Mouse (Mus musculus): ENCODE measurements around the gene Gpr108. TPM values are rescaled to one million over a fixed set of nuclear protein-coding genes. Genes with fewer than 3 reads are reported as not detected.
"Not testable (repeated sequence)": the region's sequence is repeated elsewhere in the genome, so short reads cannot be mapped to it uniquely, and the experiment has no call there.

Gene Gpr108
- polyA plus RNA-seq, 1 experiment = 60.7 TPM

- Histone ChIP-seq H3K4me3 (ENCODE audit: insufficient read depth, low read length) (no peak overlapping the region), H3K4me1 (ENCODE audit: control insufficient read depth, insufficient read depth, low read length) (peaks cover 62% of the 10 kb centered on the region), H3K27ac (ENCODE audit: insufficient read depth, low read depth, low read length) (peak overlapping the region; percentile 78)
- TF ChIP-seq CTCF (IDR thresholded peaks at IDR 0.05; ENCODE audit: low read depth, low read length) = no peak
- no peak for TF ChIP-seq POLR2A (IDR thresholded peaks at IDR 0.05; ENCODE audit: borderline replicate concordance, low read depth, low read length)
Measured at GRCm38 (mm10) chr17:57283906-57284305, 35.7 kb upstream of the Gpr108 start.

GRCm38 (mm10) chr17:57280411-57280810 is 32.2 kb upstream of the Gpr108 start:
- Histone ChIP-seq H3K4me3 (ENCODE audit: insufficient read depth, low read length) (peak overlapping the region; percentile 82), H3K27ac (ENCODE audit: insufficient read depth, low read depth, low read length) (peak overlapping the region; percentile 84), H3K4me1 (ENCODE audit: control insufficient read depth, insufficient read depth, low read length) (peaks cover 52% of the 10 kb centered on the region)
- no peak for TF ChIP-seq CTCF (IDR thresholded peaks at IDR 0.05; ENCODE audit: low read depth, low read length)
- no peak for TF ChIP-seq POLR2A (IDR thresholded peaks at IDR 0.05; ENCODE audit: borderline replicate concordance, low read depth, low read length)

- H3K27ac ChIP-seq (ENCODE audit: insufficient read depth, low read depth, low read length) = peak overlapping the region; percentile 84
- peaks cover 47% of the 10 kb centered on the region for H3K4me1 ChIP-seq (ENCODE audit: control insufficient read depth, insufficient read depth, low read length)
- peak overlapping the region; percentile 82 for H3K4me3 ChIP-seq (ENCODE audit: insufficient read depth, low read length)
- no peak for TF ChIP-seq POLR2A (IDR thresholded peaks at IDR 0.05; ENCODE audit: borderline replicate concordance, low read depth, low read length)
- TF ChIP-seq CTCF (IDR thresholded peaks at IDR 0.05; ENCODE audit: low read depth, low read length) = no peak
Measured at GRCm38 (mm10) chr17:57279591-57280224, 31.5 kb upstream of the Gpr108 start.

DNA sequence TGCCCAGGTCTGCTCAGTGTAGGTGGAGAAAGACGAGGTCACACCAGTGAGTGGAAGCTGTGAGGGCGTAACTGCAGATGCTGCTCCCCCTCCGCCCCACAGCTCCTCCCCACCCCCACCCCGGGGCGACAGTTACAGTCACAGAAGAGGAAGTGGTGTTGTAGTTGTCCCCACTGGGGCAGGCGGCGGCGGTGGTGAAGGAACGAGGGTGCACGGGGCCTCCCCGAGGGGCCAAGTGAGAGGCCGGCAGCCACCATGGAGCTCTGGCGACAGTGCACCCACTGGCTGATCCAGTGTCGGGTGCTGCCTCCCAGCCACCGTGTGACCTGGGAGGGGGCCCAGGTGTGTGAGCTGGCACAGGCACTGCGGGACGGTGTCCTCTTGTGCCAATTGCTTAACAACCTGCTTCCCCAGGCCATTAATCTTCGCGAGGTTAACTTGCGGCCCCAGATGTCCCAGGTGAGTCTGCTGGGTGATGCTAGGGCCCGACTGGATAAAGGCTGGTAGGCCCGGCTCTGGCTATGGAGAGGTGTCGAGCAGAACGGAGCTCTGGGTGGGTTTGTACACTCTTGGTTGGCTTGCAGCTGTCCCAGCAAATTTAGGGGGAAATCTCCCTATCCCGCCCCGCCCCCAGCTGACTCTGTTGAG is 30.8 kb upstream of the Gpr108 start, which contains the start of gene Vav1:
Vav1 (plus strand) TSS at position 158 of the 648 bp plus-strand sequence.
- TF ChIP-seq CTCF (IDR thresholded peaks at IDR 0.05; ENCODE audit: low read depth, low read length) = no peak
- TF ChIP-seq POLR2A (IDR thresholded peaks at IDR 0.05; ENCODE audit: borderline replicate concordance, low read depth, low read length) = peak; percentile 69; the same call in 1 of the 2 replicates
- peak within 1 kb of the TSS; percentile 82 for H3K4me3 ChIP-seq (ENCODE audit: insufficient read depth, low read length)
- peak within 1 kb of the TSS; percentile 84 for H3K27ac ChIP-seq (ENCODE audit: insufficient read depth, low read depth, low read length)
- peaks cover 43% of the 10 kb centered on the region for H3K4me1 ChIP-seq (ENCODE audit: control insufficient read depth, insufficient read depth, low read length)

DNA sequence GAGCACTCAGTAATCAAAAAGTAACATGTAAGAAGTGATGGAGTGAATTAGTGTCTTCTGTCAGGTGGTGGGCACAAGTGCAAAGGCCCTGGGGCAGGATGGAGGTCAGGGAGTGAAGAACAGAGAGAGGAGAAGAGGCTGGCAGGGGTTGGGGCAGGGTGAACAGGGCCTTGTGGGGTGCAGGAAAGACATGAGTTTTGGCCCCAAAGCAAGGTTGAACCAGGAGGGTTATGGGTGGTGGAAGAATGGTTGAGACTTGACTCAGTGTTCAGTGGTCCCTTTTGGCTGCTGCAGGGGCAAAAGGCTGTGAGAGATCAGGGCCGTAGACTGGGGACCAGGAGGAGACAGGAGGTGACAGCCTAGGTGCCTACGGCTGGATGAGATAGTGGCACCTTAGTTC is 30.3 kb upstream of the Gpr108 start:
- Histone ChIP-seq H3K27ac (ENCODE audit: insufficient read depth, low read depth, low read length) (peak overlapping the region; percentile 8), H3K4me1 (ENCODE audit: control insufficient read depth, insufficient read depth, low read length) (peaks cover 38% of the 10 kb centered on the region), H3K4me3 (ENCODE audit: insufficient read depth, low read length) (no peak overlapping the region)
- TF ChIP-seq CTCF (IDR thresholded peaks at IDR 0.05; ENCODE audit: low read depth, low read length) (no peak), POLR2A (IDR thresholded peaks at IDR 0.05; ENCODE audit: borderline replicate concordance, low read depth, low read length) (no peak)

DNA sequence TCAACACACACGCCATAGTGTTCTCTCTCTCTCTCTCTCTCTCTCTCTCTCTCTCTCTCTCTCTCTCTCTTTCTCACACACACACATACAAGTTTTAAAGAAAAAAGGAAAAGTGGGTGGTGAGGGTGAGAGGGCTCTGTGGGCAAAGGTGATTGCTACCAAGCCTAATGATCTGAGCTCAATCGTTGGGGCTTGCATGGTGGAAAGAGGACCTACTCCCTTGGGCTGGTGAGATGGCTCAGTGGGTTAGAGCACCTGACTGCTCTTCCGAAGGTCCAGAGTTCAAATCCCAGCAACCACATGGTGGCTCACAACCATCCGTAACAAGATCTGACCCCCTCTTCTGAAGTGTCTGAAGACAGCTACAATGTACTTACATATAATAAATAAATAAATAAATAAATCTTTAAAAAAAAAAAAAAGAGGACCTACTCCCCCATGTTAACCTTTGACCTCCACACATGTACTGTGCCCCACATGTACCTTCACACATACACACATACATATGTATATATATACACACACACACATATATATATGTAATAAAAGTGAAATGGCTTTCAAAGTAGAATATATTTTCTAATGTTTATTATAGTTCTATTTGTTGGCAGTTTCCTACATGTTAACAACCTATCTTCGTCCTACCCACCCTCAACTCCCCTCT is 29.5 kb upstream of the Gpr108 start:
- not testable (repeated sequence) for H3K27ac ChIP-seq (ENCODE audit: insufficient read depth, low read depth, low read length); H3K4me3 ChIP-seq (ENCODE audit: insufficient read depth, low read length)
- peaks cover 30% of the 10 kb centered on the region for H3K4me1 ChIP-seq (ENCODE audit: control insufficient read depth, insufficient read depth, low read length)

DNA sequence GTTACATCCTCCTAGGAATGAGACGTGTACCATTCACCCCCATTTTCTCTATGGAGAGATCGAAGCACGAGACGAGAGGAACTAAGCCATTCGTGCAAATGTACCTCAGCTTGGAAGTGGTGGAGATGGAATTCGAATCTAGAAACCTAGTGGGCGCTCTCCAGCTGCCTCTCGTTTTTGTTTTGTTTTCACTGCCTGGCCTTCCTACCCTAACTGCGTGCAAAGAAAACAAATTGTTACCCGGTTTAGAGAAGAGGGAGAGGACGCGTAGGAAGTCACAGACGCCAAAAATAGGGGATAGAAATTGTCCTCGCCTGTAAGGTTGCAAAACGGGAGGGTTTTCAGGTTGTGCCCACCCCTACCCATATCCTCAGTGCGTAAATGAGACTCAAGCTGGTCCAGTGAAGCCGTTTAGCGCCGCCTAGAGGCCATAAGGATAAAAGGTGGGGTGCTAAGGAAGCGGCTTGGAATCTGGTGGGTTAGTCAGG is 28.4 kb upstream of the Gpr108 start:
- Histone ChIP-seq H3K4me3 (ENCODE audit: insufficient read depth, low read length) (peak overlapping the region; percentile 63), H3K4me1 (ENCODE audit: control insufficient read depth, insufficient read depth, low read length) (peaks cover 22% of the 10 kb centered on the region), H3K27ac (ENCODE audit: insufficient read depth, low read depth, low read length) (peak overlapping the region; percentile 80)
- TF ChIP-seq CTCF (IDR thresholded peaks at IDR 0.05; ENCODE audit: low read depth, low read length) (peak; percentile 94), POLR2A (IDR thresholded peaks at IDR 0.05; ENCODE audit: borderline replicate concordance, low read depth, low read length) (no peak)

GRCm38 (mm10) chr17:57275997-57276351 is 27.7 kb upstream of the Gpr108 start:
- TF ChIP-seq POLR2A (IDR thresholded peaks at IDR 0.05; ENCODE audit: borderline replicate concordance, low read depth, low read length) (no peak), CTCF (IDR thresholded peaks at IDR 0.05; ENCODE audit: low read depth, low read length) (no peak)
- H3K4me1 ChIP-seq (ENCODE audit: control insufficient read depth, insufficient read depth, low read length) = peaks cover 15% of the 10 kb centered on the region
- H3K27ac ChIP-seq (ENCODE audit: insufficient read depth, low read depth, low read length) = peak overlapping the region; percentile 80
- peak overlapping the region; percentile 63 for H3K4me3 ChIP-seq (ENCODE audit: insufficient read depth, low read length)

DNA sequence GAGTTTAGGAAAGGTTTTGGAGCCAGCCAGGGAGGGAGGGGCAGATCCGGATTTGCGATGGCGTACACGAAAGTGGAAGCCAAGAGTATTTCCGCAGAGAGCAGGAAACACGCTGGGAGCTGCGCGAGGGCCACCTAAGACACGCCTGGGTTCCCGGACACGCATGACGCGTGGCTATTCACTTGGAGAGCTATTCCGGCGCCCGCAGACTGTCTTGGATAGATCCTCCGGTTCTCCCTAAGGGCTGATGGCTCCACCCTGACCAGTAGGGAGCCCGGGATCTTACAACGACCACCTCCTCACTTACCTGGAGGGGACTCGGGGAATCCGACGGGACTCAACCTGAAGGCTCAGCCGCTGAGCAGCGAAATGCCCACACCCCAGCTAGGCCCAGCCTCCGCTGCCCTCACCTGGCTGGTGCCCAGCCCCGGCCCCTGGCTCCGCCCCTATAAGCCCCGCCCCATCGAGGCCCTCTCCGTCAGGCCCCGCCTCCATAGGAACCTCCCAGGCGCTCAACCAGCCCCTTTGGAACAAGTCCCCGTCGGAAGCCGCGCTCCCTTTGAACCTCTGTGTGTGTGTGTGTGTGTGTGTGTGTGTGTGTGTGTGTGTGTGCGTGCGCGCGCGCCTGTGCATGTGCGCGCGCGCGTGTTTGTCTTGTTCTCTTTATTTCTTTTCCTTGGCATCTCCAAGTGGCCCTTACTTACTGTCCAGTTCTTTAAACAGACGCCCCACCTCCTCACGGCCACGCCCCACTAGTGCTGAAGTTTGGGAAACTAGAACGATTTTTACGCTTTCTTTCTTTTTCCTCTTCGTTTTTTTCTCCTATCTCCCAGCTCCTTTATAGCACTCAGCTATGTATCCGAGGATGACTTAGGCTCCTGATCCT is 27.1 kb upstream of the Gpr108 start:
- Histone ChIP-seq H3K4me1 (ENCODE audit: control insufficient read depth, insufficient read depth, low read length) (peaks cover 11% of the 10 kb centered on the region), H3K27ac (ENCODE audit: insufficient read depth, low read depth, low read length) (peak overlapping the region; percentile 80), H3K4me3 (ENCODE audit: insufficient read depth, low read length) (peak overlapping the region; percentile 63)
- peak; percentile 56; the same call in 1 of the 2 replicates for TF ChIP-seq POLR2A (IDR thresholded peaks at IDR 0.05; ENCODE audit: borderline replicate concordance, low read depth, low read length)
- no peak for TF ChIP-seq CTCF (IDR thresholded peaks at IDR 0.05; ENCODE audit: low read depth, low read length)
